Mouse (Mus musculus) adipocyte (in vitro differentiated cells): ENCODE results near the gene Hook2.

ENCODE experiments used
- DNase-seq: peaks from one replicate; pipeline ENCODE4 v3.0.0-alpha.2; 2016; ENCODE audit warnings: low spot score

Hook2 gene

DNA sequence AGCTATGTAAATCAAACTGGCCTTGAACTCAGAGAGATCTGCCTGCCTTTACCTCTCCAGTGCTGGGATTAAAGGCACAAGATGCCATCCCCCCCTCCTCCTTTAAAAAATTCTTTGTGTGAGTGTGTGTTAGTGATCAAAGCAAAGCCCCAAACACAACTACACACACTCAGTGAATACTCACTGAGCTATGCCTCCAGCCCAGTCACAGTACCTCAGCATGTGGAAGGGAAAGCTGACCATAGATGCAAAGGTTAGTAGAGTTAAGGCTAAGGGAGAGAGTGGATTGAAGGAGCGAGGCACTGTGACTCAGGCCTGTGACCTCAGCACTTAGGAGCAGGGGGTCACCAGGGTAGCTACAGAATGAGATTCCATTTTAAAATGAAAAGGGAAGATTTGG, 17.3 kb upstream of the Hook2 start:
- peak; percentile 78 for DNase-seq

DNA sequence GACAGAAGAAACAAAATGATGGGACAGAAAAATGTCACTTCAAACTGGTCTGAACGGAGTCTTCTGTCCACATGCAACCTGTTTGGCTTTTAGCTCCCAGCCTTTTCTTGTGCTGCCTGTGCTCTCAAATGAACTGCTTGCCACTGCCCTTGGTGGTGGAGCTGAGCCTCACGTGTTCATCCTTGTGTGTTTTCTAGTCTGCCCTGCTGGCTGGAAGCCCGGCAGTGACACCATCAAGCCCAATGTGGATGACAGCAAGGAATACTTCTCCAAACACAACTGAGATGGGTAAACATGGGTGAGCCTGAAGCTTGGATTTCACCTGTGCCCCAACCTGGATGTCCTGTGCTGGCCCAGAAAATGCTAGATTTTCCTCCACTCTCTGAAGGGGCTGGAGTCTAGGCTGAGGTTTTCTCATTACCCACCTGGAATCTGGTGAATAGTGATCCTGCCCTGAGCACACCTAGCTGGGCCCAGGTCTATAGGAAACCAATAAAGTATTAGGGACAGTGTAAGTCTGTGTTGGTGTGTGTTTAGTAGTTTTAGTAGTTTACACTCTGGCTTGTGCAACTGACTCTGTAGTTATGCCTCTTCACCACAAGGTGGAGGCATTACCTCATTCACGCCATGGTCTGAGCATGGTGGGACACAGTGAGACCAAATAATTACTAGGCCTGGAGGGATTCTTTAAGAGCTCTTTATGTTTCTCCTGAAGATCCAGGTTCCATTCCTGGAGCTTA, 16.4 kb upstream of the Hook2 start:
- peak; percentile 94 for DNase-seq

DNA sequence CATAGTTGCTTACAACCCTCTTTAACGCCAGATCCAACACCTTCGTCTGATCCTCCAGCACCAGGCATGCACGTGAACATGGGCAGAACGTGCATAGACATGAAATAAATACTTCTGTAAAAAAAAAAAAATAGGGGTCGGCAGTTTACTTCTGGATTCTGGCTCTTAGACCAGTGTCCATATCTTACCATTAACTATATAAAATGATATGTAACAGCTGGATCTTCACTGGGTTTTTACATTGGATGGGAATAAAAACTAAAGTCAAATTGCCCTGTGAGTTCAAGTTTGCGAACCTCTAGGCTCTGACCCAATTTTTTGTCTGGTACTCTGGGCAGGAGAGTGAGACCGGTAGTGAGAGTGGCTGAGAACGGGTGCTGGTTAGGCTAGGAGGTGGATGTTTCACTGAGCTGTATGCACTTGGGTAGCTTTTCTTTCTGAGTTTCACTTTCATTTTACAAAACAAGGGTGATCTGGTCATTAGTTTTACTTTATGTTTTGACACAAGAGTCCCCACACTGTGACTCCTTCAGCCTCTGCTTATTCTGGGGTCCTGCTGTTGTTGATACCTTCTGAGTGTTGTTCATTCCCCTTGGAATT, 15.8 kb upstream of the Hook2 start:
- peak; percentile 52 for DNase-seq

DNA sequence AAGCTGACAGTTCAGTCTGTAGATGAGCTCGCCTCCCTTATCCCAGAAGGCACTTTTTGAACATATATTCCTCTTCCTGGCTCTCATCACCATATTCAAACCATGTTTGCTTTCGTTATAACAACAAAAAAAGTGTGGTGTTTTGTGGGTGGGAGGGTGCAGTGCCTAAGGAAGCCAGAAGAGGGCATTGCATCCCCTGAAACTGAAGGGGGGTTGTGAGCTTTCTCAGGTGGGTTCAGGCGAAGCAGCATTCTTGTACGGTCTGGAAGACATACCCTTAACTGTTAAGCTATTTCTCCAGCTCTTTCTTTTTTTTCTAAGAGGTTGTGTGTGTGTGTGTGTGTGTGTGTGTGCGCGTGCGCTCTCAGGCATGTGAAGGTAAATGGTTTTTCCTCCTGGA, 15.0 kb upstream of the Hook2 start:
- peak; percentile 75 for DNase-seq

DNA sequence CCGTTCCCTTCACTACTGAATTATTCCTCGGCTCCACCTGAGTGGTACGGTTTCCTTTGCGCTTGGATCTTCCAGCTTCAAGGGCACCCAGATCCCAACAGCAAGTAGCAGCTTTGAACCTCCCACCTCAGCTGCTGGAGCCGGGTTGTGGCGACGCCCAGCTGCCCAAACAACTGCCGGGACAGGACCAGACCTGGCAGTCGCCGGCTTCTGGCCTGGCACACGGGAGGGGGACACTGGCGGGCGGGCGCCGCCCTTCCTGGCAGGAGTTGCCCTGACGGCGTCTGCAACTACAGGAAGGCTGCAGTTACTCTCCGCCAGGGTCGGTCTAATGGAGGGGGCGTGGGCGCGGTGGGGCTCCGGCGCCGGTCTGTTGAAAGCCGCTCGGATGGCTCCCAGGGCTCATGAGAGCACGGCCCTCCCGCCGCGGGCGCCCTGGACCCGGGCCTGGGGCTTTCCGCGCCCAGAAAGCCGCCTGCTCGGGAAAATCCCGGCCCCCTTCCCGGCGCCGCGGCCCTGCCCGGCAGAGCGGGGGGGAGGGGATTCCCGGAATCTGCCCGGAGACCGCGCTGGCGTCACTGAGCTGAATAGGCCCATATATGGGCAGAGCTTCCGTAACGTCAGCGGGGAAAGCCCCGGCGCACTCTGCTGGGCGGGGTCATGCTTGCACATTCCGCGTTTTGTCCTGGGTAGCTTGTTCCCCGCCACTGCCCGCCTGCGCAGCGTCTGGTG, 14.2 kb upstream of the Hook2 start:
- peak; percentile 97 for DNase-seq

DNA sequence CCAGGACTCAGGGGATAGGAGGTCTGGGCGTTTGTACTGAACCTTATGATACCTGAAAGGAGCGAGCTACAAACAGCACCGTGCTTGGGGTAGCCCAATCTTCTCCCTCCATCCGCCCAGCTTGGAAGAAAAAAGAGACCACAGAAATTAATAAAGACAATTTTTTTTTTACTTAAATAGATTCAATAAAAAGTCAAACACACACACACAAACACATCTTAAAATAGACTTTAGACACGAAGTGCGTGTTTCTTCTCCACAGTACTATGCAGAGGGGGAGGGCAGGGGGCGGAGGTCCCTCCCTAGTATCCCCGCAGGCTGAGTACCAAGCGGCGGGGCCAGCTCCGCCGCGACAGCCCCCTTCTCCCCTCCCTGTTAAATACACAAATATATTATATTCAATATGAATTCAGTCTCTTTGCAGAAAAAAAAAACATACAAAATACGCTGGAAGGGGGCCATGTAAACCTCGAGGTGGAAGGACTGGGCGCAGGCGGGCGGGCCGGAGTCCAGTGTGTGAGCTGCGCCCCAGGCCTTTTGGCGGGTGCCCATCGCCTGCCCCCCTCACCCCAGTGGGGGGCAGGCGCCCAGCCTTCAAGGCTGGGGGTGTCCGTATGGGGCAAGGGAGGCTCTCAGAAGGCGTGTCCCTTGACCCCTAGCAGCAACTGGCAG, 13.5 kb upstream of the Hook2 start:
- peak; percentile 75 for DNase-seq

DNA sequence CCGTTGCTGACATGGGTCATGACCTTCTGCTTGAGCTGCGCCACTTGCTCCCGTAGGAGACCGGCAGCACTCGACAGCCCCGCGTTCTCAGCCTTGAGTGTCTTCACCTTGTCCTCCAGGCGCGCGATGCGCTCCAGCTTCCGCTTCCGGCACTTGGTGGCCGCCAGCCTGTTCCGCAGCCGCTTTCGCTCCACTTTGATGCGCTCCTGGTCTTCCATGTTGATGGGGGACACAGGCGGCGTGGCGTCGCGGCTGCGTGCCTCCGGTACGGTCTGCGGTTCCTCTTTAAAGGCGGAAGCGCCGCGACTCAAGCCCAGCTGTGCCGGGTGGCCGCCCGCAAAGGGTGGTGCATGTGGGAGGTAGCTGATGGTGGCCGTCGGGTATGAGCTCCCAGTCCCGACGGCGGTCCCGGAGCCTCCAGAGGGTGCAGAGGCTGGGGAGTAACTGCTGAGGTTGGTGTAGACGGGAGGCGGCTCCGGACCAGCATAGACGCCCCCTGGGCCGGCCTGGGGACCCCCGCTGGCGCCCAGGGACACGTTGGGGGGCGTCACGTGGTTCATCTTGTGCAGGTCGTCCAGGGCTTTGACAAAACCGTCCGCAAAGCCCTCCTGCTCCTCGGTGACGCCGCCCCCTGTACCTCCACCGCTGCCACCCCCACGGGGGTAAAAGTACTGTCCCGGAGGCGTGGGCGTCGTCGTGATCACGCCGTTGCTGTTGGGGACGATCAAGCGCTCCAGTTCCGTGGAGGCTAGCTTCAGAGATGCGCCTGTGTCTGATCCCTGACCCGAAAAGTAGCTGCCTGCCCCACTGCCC, 12.8 kb upstream of the Hook2 start:
- peak; percentile 44 for DNase-seq

DNA sequence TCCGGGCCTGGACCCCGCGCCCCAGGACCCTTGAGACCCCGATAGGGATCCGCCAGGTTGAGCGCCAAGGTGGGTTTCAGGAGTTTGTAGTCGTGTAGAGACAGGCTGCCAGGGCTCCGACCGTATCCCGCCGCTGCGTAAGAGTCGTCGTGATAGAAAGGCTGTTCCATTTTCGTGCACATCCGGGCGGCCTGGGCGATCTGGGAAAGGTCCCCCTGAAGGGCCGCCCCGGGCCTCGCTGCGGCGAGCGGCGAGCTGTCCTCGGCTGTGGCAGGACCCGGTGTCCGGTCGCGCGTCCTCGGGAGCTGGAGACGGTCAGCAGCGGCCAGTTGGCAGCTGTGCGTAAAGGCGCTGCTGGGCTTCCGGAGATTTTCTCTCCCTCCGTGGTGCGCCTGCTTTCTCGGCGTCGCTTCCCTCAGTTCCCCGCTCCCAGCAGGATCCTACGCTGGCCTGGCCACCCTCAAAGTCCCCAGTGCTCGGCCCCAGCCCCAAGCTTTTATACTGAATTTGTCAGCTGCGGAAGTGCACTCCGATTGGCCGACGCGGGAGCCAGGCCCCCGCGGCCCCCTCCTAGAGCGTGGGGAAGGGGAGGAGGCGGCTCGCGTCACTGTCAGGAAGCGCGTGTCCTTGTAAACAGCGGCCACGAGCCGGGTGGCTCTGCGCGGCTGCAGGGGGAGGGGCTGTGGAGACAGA, 12.0 kb upstream of the Hook2 start, which contains the start of gene Junb:
Junb (minus strand) TSS at position 471 of the 693 bp plus-strand sequence.
- peak; percentile 97 for DNase-seq

DNA sequence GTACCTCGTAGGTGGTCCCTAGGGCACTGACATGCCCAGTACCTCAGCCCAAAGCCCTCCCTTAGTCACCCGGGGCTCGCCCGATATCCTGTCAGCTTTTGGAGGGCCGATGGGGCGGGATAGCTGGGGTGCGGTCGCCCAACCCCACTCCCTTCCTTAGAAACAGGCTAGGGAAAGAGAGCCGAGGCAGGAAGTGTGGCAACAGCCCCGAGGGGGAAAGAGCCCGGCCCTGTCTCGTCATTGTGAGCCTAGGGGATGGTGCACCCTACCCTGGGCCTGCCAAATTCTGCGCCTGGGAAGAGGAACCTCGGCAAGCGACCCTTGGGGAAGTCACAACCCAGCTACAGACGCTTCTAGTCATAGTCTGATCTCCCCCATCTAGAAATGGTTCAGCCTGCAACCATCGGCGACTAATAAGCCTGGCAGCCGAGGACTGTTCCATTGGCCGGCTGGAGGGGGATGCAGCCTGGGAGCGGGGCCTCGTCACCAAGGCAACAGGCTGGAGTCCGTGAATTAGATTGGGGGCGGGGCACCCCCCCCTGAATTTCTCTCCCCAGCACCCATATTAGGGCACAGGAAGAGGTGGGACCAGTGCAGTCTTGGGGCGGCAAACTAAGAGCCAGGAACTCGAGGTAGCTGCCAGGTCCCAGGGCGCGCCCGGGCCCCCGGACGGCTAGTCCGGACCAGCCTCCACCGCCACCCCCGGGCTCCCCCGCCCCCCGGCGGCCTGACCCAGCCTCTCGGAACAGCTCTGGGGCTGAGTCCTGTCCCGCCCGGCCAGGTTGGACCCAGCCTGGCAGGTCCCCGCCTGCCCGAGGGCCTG, 10.6 kb upstream of the Hook2 start:
- peak; percentile 96 for DNase-seq

DNA sequence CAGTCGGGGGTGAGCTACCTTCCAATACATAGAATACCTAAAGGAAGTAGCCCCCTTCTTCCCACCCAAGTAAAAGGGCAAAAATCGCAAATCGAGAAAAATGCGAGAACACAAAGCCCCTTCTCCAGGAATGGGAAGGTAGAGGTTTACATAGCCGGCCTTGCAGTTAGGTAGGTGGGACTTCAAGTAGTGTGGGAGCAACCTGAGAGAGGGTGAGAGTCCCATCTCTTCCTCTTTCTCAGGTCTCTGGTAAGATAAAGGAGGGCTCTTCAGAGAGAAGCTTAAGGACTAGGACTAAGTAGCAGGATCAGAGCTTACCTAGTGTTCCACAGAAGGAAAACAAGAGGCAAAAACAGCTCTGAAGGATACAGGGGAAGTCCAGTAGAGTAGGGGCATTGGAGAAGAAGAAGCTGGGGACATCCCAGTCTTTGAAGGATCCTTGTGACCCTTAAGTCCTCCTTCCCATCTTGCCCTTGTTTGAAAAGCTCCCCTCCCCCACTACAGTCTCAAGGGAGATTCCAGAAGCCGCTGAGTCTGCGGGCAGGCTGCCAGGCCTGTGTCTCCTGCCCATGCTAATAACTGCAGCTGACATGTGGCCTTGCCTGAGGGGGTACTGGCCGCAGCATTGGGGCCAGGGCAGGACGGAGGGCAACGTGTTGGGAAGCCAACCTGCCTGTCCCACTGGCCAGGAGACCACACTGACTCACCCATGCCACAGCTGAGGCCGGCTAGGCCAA, 9.6 kb upstream of the Hook2 start:
- peak; percentile 95 for DNase-seq

DNA sequence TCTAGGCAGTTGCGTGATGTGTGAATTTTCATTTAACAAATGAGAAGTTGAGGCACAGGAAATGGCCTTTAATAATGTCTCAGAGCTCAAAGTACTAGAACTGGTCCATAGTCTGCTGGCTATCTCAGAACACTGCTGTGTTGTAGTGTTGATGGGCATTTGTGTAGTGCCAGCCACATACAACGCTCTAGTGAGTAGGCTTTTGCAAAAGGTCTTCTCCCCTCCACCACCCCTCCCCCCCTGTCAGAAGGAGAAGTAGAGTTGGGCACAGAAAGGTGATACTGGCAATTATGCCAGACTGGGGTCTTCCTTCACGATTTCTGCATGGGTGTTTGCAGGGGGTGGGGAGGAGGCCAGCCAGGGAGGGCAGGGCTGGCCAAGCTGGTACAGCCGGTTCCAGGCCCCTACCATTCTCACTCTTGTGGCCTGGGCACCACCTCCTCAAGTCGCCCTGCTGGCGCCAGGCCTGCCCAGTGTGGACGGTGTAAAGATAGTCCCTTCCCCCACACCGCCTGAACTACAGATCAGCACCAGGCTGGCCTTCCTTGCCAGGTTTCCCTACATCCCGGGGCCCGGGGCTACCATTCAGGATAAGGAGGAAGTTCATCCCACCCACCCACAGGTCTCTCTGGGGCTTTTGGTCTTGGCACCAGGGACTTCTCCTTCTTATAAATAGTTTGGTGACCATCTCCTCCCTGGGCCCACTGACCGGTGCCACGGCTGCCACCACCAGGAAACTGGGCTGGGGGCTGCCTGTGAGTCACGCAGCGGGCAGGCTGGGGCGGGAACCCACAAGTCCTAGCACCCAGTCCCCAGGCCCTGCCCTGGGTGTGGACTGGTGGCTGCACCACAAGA, 8.5 kb upstream of the Hook2 start:
- no peak for DNase-seq

DNA sequence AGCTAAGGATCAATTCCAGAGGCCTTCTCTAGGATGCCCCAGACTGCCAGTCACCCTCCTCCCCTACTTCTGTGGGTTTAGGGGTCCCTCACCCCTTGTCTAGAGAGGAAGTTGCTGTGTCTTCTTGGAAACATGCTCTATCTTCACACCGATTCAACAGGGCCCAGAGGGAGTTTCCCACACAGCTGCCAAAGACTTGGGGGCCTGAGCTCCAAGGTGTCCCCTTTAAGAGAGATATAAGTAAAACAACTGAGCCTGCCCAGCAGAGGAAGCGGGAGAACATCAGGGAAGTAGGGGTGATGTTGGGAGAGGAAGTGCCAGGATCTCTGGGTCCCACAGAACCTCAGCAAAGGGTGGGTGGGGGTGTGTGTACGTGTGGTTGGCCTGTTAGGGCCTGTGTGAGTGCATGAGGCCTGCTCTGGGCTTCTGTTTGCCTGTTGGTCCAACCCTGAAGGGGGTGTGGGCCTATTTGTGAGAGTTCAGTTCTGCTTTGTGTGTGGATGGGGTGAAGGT, 7.8 kb upstream of the Hook2 start:
- no peak for DNase-seq

DNA sequence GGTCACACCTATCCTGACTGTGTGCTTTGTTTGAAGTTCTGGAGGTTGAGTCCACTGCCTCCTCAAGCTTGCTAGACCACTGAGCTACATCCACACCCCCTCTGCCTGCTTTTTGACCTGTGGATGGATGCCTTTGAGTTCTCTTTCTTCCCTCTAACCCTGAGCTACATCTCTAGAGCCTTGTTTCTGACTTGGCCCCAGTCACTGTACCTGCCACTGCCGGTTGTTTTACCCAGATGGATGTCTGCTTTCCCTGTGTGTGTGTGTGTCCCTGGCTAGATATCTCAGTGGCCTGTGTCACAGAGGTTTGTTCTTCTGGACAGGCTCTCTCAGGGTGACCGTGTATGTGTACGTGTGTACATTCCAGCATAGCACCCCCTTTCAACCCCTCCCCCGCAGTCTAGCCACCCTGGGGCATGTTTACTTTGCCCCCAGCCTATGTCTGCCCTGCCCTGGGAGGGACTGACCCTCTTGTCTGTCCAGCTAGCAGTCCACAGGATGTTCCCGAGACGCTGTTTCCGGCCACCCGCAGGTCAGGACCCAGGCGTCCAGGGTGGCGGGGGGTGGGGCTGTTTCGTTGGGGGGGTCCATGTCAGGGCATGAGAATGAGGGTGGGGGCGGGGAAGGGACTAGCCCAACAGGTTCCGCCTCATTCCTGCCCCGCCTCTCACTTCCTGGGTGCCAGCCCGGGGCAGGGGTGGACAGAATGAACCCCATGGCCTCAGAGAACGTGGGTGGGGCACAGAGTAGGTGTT, 5.9 kb upstream of the Hook2 start:
- no peak for DNase-seq

DNA sequence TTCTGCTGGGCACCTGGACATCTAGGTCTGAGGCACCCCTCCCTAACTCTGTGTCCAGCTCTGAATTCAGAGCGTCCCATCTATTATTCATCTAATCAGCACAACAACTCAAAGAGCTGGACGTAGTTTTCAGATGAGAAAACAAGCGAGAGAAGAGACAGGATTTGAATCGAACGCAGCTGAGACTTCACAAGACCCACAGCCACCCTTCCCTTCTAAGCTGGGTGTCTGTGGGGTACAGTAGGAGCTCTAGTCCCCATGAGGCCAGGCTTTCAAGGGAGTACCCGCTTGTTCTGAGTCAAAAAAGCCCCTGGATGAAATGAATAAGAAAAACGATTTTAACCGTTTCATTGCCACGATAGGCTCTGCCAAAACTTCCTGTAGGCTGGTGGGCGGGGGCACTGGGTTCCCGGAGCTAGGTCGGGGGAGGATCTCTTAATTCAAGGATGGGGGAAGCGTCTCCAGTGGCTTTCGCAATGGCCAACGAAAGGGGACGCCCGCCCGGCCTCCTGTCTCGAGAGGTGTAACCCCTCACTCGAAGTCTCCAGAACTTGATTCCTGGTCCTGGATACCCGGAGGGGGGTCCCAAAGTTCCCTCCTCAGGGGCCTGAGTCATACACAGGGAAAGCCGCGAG, 5.2 kb upstream of the Hook2 start:
- no peak for DNase-seq

DNA sequence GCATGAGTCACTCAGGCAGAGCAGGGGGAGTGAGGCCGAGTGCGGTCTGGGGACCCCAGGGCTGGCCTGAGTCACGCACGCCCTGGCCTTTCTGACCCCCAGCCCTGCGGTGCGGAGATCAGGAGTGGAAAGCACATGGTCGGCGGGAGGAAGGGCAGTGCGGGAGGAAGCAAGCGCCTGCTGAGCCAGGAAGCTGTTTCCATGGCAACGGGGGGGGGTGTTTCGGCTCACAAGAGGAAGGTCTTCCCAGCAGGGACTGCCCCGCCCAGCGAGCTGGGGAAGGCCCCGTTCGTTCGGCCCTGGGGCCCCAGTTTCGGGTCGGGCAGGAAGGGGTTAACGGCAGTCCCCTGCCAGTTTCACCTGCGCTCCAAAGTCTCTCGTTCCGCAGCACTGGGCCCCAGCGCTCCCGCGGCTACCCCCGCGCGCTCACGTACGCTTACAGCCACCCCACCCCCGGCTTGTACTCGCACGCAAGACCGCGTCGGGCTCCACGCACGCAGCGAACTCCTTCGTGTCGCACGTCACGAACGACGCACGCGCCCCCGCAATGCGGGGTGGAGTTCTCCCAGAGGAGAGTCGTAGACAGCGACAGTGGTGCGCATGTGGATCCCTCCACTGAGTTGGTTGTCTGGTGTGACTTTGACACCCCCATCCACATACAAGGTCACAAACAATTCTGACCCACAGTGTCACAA, 4.6 kb upstream of the Hook2 start:
- DNase-seq = no peak

DNA sequence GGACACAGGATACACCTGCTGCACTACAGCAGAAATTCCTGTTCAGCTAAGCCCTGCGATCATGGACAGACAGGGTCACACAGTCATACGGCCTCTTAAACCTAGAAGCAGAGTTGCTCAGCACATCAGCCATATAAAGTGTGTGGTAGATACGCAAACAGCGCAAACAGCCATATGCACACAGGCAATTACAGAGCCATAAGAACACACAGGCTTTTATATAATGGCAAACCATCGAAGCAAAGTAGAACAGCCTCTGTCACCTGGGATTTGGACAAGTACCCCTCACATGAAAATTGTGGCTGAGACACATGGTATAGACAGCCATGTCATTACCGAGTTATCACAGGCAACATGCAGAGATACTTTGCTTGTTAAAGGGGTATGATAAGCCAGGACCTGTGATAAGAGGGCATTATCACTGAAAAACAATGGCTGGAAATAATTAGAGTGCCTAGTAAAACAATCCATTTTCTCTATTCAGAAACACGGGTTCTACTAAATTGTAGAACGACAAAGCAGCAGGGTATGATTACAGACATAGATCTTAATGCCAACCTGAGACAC, 3.9 kb upstream of the Hook2 start:
- DNase-seq = no peak
